Mouse (Mus musculus): ENCODE measurements around the gene Hoxb7. TPM values are rescaled to one million over a fixed set of nuclear protein-coding genes. Genes with fewer than 3 reads are reported as not detected.

Hoxb7 gene
- polyA plus RNA-seq, 1 experiment from 2014 or later = 56.1 TPM

GRCm38 (mm10) chr11:96326705-96327104 is 40.3 kb downstream of the Hoxb7 start:
- Histone ChIP-seq H3K4me2 (ENCODE audit: low read length) (peak overlapping the region; percentile 96), H3K4me3 (replicated peaks; ENCODE audit: low read depth, low read length) (peak overlapping the region; percentile 8; the same call in 1 of the 2 replicates), H3K9ac (ENCODE audit: low read depth, low read length) (peak overlapping the region; percentile 88), H3K4me1 (replicated peaks; ENCODE audit: insufficient read depth, low read length) (peaks cover 74% of the 10 kb centered on the region), H3K36me3 (ENCODE audit: insufficient read depth, low read length) (peaks cover 12% of the 10 kb centered on the region; the same call in 1 of the 2 replicates), H3K27ac (peak overlapping the region; percentile 99), H3K27me3 (ENCODE audit: insufficient read depth, low read length) (no peaks in the 10 kb centered on the region), H3K9me3 (replicated peaks; ENCODE audit: low read length) (no peaks in the 10 kb centered on the region)
- no peak for ATAC-seq (replicated peaks; ENCODE audit: low FRiP score, low read depth)
- 33% methylated on average over 12 of the region's 12 CpGs for WGBS
- TF ChIP-seq CTCF (IDR thresholded peaks at IDR 0.05; ENCODE audit: low read depth) = no peak
- no peak for DNase-seq (ENCODE audit: low spot score)

- Histone ChIP-seq H3K4me3 (replicated peaks; ENCODE audit: low read depth, low read length) (peak overlapping the region; percentile 11), H3K9ac (ENCODE audit: low read depth, low read length) (peak overlapping the region; percentile 88), H3K27ac (peak overlapping the region; percentile 99), H3K27me3 (ENCODE audit: insufficient read depth, low read length) (no peaks in the 10 kb centered on the region), H3K9me3 (replicated peaks; ENCODE audit: low read length) (no peaks in the 10 kb centered on the region), H3K4me2 (ENCODE audit: low read length) (peak overlapping the region; percentile 96), H3K4me1 (replicated peaks; ENCODE audit: insufficient read depth, low read length) (peaks cover 75% of the 10 kb centered on the region), H3K36me3 (ENCODE audit: insufficient read depth, low read length) (peaks cover 12% of the 10 kb centered on the region; the same call in 1 of the 2 replicates)
- 43% methylated on average over 7 of the region's 7 CpGs for WGBS
- TF ChIP-seq CTCF (IDR thresholded peaks at IDR 0.05; ENCODE audit: low read depth) = no peak
- DNase-seq (ENCODE audit: low spot score) (no peak), ATAC-seq (replicated peaks; ENCODE audit: low FRiP score, low read depth) (no peak)
Observed at GRCm38 (mm10) chr11:96327122-96327521, 40.7 kb downstream of the Hoxb7 start.

- Histone ChIP-seq H3K4me2 (ENCODE audit: low read length) (peak overlapping the region; percentile 96), H3K36me3 (ENCODE audit: insufficient read depth, low read length) (peaks cover 14% of the 10 kb centered on the region; the same call in 1 of the 2 replicates), H3K9ac (ENCODE audit: low read depth, low read length) (peak overlapping the region; percentile 44), H3K27me3 (ENCODE audit: insufficient read depth, low read length) (no peaks in the 10 kb centered on the region), H3K4me3 (replicated peaks; ENCODE audit: low read depth, low read length) (peak overlapping the region; percentile 11; the same call in 1 of the 2 replicates), H3K9me3 (replicated peaks; ENCODE audit: low read length) (no peaks in the 10 kb centered on the region), H3K27ac (peak overlapping the region; percentile 99), H3K4me1 (replicated peaks; ENCODE audit: insufficient read depth, low read length) (peaks cover 72% of the 10 kb centered on the region)
- TF ChIP-seq CTCF (IDR thresholded peaks at IDR 0.05; ENCODE audit: low read depth) = no peak
- DNase-seq (ENCODE audit: low spot score) (no peak), ATAC-seq (replicated peaks; ENCODE audit: low FRiP score, low read depth) (no peak)
- 36% methylated on average over 5 of the region's 5 CpGs for WGBS
Observed at GRCm38 (mm10) chr11:96327750-96328149, 41.3 kb downstream of the Hoxb7 start.

- Histone ChIP-seq H3K9ac (ENCODE audit: low read depth, low read length) (0 out of 2 replicates have a peak overlapping the region, but pooled peaks have one; percentile 52), H3K27me3 (ENCODE audit: insufficient read depth, low read length) (no peaks in the 10 kb centered on the region), H3K4me1 (replicated peaks; ENCODE audit: insufficient read depth, low read length) (peaks cover 72% of the 10 kb centered on the region), H3K9me3 (replicated peaks; ENCODE audit: low read length) (no peaks in the 10 kb centered on the region), H3K36me3 (ENCODE audit: insufficient read depth, low read length) (peaks cover 15% of the 10 kb centered on the region; the same call in 1 of the 2 replicates), H3K27ac (peak overlapping the region; percentile 99), H3K4me3 (replicated peaks; ENCODE audit: low read depth, low read length) (0 out of 2 replicates have a peak overlapping the region, but pooled peaks have one; percentile 13), H3K4me2 (ENCODE audit: low read length) (peak overlapping the region; percentile 96)
- no peak for TF ChIP-seq CTCF (IDR thresholded peaks at IDR 0.05; ENCODE audit: low read depth)
- DNase-seq (ENCODE audit: low spot score) (no peak), ATAC-seq (replicated peaks; ENCODE audit: low FRiP score, low read depth) (no peak)
- WGBS = 10% methylated on average over 8 of the region's 8 CpGs
Observed at GRCm38 (mm10) chr11:96328605-96329004, 42.2 kb downstream of the Hoxb7 start.

GRCm38 (mm10) chr11:96332105-96332504 is 45.7 kb downstream of the Hoxb7 start:
- H3K9me3 ChIP-seq (replicated peaks; ENCODE audit: low read length) = no peaks in the 10 kb centered on the region
- H3K9ac ChIP-seq (ENCODE audit: low read depth, low read length) = peak overlapping the region; percentile 73
- H3K27me3 ChIP-seq (ENCODE audit: insufficient read depth, low read length) = no peaks in the 10 kb centered on the region
- H3K4me2 ChIP-seq (ENCODE audit: low read length) = peak overlapping the region; percentile 72
- peak overlapping the region; percentile 33 for H3K4me3 ChIP-seq (replicated peaks; ENCODE audit: low read depth, low read length)
- H3K27ac ChIP-seq = peak overlapping the region; percentile 96
- TF ChIP-seq CTCF (IDR thresholded peaks at IDR 0.05; ENCODE audit: low read depth) = no peak
- DNase-seq (ENCODE audit: low spot score) = peak; percentile 89
- peaks cover 78% of the 10 kb centered on the region for H3K4me1 ChIP-seq (replicated peaks; ENCODE audit: insufficient read depth, low read length)
- no peak for ATAC-seq (replicated peaks; ENCODE audit: low FRiP score, low read depth)
- H3K36me3 ChIP-seq (ENCODE audit: insufficient read depth, low read length) = peaks cover 10% of the 10 kb centered on the region; the same call in 1 of the 2 replicates
- 6% methylated on average over 8 of the region's 8 CpGs for WGBS

GRCm38 (mm10) chr11:96332618-96333032 is 46.2 kb downstream of the Hoxb7 start:
- TF ChIP-seq CTCF (IDR thresholded peaks at IDR 0.05; ENCODE audit: low read depth) = no peak
- Histone ChIP-seq H3K27me3 (ENCODE audit: insufficient read depth, low read length) (no peaks in the 10 kb centered on the region), H3K4me2 (ENCODE audit: low read length) (peak overlapping the region; percentile 72), H3K9ac (ENCODE audit: low read depth, low read length) (peak overlapping the region; percentile 73), H3K36me3 (ENCODE audit: insufficient read depth, low read length) (peaks cover 10% of the 10 kb centered on the region; the same call in 1 of the 2 replicates), H3K27ac (peak overlapping the region; percentile 96), H3K9me3 (replicated peaks; ENCODE audit: low read length) (no peaks in the 10 kb centered on the region), H3K4me3 (replicated peaks; ENCODE audit: low read depth, low read length) (peak overlapping the region; percentile 33), H3K4me1 (replicated peaks; ENCODE audit: insufficient read depth, low read length) (peaks cover 77% of the 10 kb centered on the region)
- 11% methylated on average over 35 of the region's 35 CpGs for WGBS
- no peak for ATAC-seq (replicated peaks; ENCODE audit: low FRiP score, low read depth)
- no peak for DNase-seq (ENCODE audit: low spot score)

All from kidney, postnatal 0 days (tissue).